Mouse (Mus musculus) lung, postnatal 4 days (tissue): Measurements from ENCODE around the gene Stk11.

Experiments
- DNase-seq, 2 experiments: peaks; one replicate each; pipeline ENCODE4 v3.0.0; 2021

The Stk11 gene

GRCm38 (mm10) chr10:80097275-80097674 is 18.3 kb upstream of the Stk11 start:
- DNase-seq = peak; percentile 45 to 62

GRCm38 (mm10) chr10:80098630-80099029 is 17.0 kb upstream of the Stk11 start:
- peak in 1 of 2 experiments; percentile 49 for DNase-seq

GRCm38 (mm10) chr10:80100982-80101381 is 14.6 kb upstream of the Stk11 start:
- peak; percentile 62 to 71 for DNase-seq

DNA sequence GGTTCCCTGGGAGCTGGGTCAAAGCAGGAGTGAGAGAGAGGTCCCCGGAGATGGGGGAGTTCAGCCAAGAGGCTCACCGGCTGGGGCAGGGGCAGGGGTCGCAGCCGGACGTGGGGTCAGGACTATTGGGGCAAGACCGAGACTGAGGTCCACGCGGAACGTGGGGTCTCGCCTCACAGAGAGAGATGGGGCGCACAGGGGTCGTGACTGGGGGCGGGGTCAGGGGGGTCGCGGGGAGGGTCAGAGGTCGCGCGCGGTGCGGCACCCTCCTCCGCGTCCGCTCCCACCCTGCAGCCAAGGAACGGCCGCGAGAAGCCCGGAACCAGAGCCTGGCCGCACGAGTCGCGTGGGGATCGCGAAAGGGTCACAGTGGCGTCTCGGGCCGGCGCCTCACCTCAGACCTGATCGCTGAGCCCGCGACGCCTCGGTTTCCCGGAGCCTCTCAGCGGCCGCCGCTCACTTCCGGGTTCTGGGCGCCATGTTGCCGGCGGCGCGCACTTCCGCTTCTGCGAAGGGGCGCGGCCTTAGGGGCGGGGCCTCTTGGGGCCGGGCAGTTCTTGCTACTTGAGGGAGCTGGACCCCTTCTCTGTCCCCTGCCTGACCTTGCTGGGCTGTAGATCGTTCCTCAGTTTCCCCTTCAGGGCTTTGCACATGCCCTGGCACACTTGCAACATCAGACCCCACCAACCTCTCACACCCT is 13.2 kb upstream of the Stk11 start:
- DNase-seq = peak; percentile 94

DNA sequence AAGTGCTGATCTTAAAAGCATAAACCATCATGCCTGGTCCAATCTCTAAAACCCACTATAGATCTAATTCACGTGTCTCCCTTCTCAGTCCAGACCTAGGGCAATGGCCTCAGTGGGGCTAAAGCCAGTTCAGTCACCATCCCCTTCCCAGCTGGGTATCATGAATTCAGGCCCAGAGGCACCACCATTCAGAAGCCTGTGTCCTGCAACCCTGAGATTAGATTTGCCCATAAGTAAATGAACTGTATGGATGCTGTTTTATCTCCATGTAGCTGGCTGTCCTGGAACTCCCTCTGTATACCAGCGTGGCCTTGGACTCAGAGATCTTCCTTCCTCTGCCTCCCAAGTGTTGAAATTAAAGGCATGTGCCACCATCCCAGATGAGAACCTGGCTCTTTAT is 12.6 kb upstream of the Stk11 start:
- no peak for DNase-seq

GRCm38 (mm10) chr10:80104181-80104580 is 11.4 kb upstream of the Stk11 start:
- DNase-seq = no peak

DNA sequence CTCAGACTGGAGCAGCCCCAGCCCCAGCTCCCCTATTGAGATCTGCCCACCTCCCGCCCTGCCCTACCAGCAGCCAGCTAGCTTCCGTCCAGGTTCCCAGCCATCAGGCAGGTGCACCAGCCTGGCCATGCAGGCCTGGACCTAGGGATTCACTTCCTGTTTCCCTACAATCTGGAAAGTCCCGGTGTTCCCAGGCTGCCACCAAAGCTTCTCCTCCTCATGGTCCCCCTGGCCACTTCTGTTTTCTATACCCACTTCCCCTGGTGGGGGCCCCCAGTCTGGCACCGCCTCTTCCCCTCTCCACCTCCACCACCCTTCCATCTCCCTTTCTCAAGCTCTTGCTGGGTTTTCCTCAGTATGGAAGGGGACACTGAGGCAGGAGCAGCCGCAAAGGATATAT is 10.1 kb upstream of the Stk11 start, which contains the start of gene Sbno2:
TSS of gene Sbno2 (minus strand) at position 112 of the 400 bp plus-strand sequence.
- DNase-seq = peak; percentile 52 to 59

GRCm38 (mm10) chr10:80105926-80106325 is 9.7 kb upstream of the Stk11 start:
- DNase-seq = no peak

GRCm38 (mm10) chr10:80107678-80108077 is 7.9 kb upstream of the Stk11 start:
- DNase-seq = no peak

DNA sequence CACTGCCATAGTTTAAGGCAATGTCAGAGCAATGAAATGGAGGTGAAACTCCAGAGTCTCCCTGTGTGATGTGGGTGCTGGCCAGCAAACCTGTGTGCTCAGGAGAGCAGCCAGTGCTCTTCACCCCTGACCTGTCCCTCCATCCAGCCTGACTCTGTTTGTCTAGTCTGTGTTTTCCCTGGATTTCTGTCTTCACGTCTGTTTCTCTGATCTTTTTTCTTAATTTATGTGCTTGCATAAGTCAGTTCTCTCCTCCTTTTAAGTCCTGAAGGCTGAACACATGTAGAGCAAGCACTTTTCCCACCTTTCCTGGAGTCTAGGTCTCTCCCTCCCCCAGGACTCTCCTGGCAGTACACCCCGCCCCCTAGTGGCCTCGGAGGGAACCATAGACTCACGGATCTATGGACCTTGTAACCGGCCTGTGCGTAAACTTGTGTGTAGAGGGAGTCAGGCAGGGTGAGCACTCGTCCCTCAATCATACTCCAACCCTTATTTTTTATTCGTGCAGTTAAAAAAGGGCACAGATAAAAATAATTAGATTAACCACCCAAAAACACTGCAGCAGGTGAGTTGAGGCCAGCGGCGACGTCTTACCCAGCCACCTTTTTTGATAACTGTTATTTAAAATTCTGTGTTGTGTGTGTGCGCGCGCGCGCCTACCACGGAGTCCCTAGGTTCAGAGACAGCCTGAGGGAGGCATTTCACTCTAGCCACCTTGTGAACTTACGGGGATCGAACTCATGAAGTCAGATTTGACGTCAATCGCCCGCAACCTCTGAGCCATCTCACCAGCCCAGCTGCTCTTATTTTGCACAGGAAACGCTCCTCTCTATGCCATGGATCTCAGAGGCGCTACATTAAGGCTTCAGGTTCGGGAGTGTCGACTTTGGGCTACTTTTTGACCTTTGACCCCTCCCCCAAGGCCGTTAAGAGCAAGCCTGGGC is 990 bp upstream of the Stk11 start:
- peak; percentile 91 to 94 for DNase-seq

DNA sequence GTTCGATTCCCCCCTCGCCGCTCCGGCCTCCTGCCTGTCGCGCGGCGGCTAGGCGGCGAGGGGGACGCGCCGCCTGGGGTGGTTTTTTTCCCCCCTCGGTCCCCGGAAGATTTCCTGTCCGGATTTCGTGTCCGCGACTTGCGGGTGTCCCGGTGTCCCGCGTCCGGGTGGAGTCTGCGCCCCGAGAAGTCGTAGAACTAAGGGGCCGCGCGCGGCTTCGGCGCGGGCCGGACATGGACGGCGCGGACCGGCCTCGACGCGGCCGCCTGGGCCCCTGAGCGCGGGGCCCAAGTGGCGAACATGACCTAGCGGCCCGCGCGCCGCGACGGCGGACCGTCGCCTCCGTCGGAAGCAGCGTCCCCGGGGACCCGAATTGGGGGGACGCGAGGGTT is 337 bp downstream of the Stk11 start:
- no peak for DNase-seq

GRCm38 (mm10) chr10:80116563-80116926 is 942 bp downstream of the Stk11 start:
- DNase-seq = peak in 1 of 2 experiments; percentile 39

- peak; percentile 64 to 73 for DNase-seq
These were observed 1.5 kb downstream of the Stk11 start for GRCm38 (mm10) chr10:80116927-80117691.

DNA sequence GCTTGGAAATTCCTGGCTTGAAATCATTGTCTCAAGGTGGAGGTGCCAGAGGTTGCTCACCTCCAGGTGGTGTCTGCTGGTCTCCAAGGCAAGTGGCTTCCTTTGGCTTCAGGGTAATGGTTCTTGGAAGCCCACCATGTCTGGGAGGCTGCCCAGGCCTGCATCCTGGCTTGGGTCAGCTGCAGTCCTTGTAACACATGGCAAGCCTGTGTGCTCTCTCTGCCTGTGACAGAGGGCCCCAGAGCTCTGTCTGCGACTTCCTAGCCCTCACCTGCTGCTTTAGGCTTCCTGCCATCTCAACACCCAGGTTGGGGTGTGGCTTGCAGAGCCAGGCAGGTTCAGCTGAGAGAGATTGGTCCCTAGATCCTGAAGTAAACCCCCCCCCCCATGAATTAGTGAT is 2.1 kb downstream of the Stk11 start:
- no peak for DNase-seq

DNA sequence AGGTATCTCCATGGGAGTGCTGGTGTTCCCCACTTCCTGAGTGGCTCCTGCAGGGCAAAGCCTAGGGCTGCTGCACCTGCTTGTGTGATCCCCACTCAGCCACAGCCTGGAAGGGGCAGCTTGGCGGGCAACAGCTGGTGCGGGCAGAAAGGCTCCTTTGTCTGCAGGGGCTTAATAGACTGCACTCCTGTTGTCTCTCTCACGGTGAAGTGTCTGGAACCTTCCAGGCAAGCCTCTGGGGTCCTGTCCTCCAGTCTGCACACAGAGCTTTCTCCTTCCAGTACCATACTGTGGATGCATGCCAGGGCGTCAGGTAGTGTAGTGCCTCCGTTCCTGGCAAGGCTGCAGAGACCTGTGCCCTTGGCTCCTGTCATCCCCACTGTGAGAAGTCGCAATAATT is 2.9 kb downstream of the Stk11 start:
- DNase-seq = no peak

- no peak for DNase-seq
These were observed 4.5 kb downstream of the Stk11 start for GRCm38 (mm10) chr10:80120146-80120545.

DNA sequence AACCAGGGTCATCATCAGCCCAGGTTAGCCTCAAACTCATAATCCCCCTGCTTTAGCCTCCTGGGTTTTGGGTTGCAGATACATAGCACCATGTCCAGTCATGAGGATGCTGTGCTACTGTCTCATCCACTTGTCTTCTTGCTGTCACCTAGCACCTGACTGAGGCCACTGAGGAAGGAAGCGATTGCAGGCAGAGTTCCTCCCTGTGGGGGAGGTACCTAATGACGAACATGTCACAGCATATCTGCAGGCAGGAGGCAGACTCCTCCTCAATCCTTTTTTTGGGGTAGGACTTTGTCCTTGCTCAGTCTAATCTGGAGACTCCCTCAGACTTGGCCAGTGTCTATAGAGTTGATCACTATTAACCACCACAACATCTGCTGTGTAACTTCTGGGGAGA is 6.0 kb downstream of the Stk11 start:
- no peak for DNase-seq

- DNase-seq = no peak
These were observed 8.4 kb downstream of the Stk11 start for GRCm38 (mm10) chr10:80123932-80124562.

DNA sequence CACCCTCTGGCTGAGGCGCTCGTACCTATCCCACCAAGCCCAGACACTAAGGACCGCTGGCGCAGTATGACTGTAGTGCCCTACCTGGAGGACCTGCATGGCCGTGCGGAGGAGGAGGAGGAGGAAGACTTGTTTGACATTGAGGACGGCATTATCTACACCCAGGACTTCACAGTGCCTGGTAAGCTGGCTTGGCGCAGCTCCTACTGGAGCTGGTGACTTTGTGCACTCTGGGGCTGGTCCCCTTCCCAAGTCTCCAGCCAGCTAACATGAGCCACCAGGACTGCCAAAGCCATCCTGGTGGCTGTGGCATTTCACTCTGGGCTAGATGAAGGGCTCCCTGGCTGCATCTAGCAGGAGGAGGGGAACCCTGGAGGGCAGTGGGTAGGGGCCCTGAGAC is 12.3 kb downstream of the Stk11 start:
- DNase-seq = no peak

GRCm38 (mm10) chr10:80129846-80130245 is 14.2 kb downstream of the Stk11 start:
- peak in 1 of 2 experiments; percentile 35 for DNase-seq

- peak; percentile 27 to 58 for DNase-seq
These were observed 14.9 kb downstream of the Stk11 start for GRCm38 (mm10) chr10:80130403-80131031.

- peak in 1 of 2 experiments; percentile 44 for DNase-seq
These were observed 15.8 kb downstream of the Stk11 start for GRCm38 (mm10) chr10:80131316-80131951.
